Mouse (Mus musculus) ES-Bruce4 (cell line): ENCODE results near the gene Rptor. TPM values are rescaled to one million over a fixed set of nuclear protein-coding genes. Genes with fewer than 3 reads are reported as not detected.
A peak's percentile ranks its signal among the peaks of the same experiment; 100 is the strongest.

Source experiments
- H3K27ac ChIP-seq: 2 replicates; pipeline ENCODE4 v1.5.1; 2012; ENCODE audit warnings: low read length, inconsistent platforms; ENCODE audit not compliant: insufficient read depth
- H3K27me3 ChIP-seq: 2 replicates; pipeline ENCODE4 v1.6.1; 2012; ENCODE audit warnings: mild to moderate bottlenecking, low read length, inconsistent platforms; ENCODE audit not compliant: control insufficient read depth, poor library complexity, insufficient read depth, severe bottlenecking
- H3K36me3 ChIP-seq: 2 replicates; pipeline ENCODE4 v1.6.1; 2012; ENCODE audit warnings: inconsistent platforms, mild to moderate bottlenecking, low read length, moderate library complexity; ENCODE audit not compliant: control insufficient read depth, poor library complexity, insufficient read depth, severe bottlenecking
- H3K4me1 ChIP-seq: one replicate; pipeline ENCODE4 v1.8.1; 2011; ENCODE audit warnings: low read length; ENCODE audit not compliant: control insufficient read depth, insufficient read depth
- H3K4me3 ChIP-seq: 2 replicates; pipeline ENCODE4 v1.5.1; 2011; ENCODE audit warnings: low read depth, mild to moderate bottlenecking, low read length
- H3K9ac ChIP-seq: 2 replicates; pipeline ENCODE4 v1.6.1; 2012; ENCODE audit warnings: low read depth, mild to moderate bottlenecking, inconsistent platforms; ENCODE audit not compliant: poor library complexity, severe bottlenecking
- H3K9me3 ChIP-seq: replicated peaks from 2 replicates; pipeline ENCODE4 v1.6.1; 2012; ENCODE audit warnings: mild to moderate bottlenecking, low read length, inconsistent platforms; ENCODE audit not compliant: control insufficient read depth, poor library complexity, insufficient read depth, severe bottlenecking
- CTCF ChIP-seq: IDR thresholded peaks from one replicate; pipeline ENCODE4 v1.8.1; 2011; ENCODE audit warnings: low read depth, low read length
- EP300 ChIP-seq: IDR thresholded peaks from 2 replicates; pipeline ENCODE4 v1.6.1; 2011; ENCODE audit warnings: low read depth, low read length; ENCODE audit not compliant: insufficient read depth
- POLR2A ChIP-seq: IDR thresholded peaks from one replicate; pipeline ENCODE4 v1.8.1; 2011; ENCODE audit warnings: low read length; ENCODE audit not compliant: insufficient read depth
- polyA plus RNA-seq: library from polyadenylated mRNA; stranded (reverse); fragments of >200 nt; gene quantifications from 2 replicates; pipeline ENCODE4 v1.2.4, GENCODE M21; 2011; ENCODE audit warnings: low read depth; ENCODE audit not compliant: missing spikeins, insufficient read depth, insufficient read length

Gene Rptor
- polyA plus RNA-seq, 1 experiment, result 41.5 TPM

DNA sequence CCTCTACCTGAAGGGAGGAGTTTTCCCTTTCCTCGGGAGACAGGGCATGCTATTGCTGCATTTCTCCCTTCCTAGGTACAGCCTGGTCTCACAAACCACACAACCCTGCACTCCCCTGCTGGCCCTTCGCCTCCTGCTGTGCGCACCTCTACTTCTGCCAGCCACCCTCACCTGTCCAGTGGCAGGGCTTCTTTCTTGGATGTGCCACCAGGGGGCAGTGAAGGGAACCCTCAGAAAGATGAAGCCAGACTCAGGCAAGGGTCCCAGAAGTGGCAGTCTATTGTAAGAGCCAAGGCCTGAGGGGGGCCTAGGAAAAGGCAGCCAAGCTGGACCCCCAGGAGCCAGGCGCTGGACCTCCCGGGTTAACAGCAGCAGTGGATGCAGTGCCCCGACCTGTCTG lies 332.8 kb downstream of the Rptor start:
- H3K4me3 ChIP-seq, result no peak overlapping the region
- TF ChIP-seq CTCF (peak; percentile 79), POLR2A (no peak), EP300 (no peak)
- H3K36me3 ChIP-seq, result no peaks in the 10 kb centered on the region
- peak overlapping the region; percentile 40; the same call in 1 of the 2 replicates for H3K9ac ChIP-seq
- no peak overlapping the region for H3K27ac ChIP-seq
- peaks cover 10% of the 10 kb centered on the region for H3K4me1 ChIP-seq
- H3K27me3 ChIP-seq, result no peaks in the 10 kb centered on the region
- no peaks in the 10 kb centered on the region; the same call in 1 of the 2 replicates for H3K9me3 ChIP-seq

DNA sequence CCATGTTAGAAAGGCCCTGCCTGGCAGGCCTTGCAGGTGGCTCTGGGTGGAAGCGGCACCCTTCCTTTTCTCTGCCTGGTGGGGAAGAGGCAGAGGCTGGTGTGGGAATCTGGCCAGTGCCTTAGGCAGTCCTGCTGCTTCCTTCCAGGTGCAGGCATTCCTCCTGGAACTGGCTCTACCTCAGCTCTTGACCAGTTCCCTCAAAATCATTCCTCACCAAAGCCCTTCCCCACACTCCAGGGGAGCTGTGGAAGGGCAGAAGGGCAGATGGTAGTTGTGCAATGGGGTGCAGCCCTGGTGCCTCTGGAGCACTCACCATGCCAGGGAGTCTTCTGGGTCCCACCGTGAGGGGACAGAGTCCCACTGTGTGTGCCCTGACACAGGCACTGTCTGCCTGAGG lies 333.8 kb downstream of the Rptor start:
- Histone ChIP-seq H3K27me3 (no peaks in the 10 kb centered on the region), H3K4me3 (no peak overlapping the region), H3K36me3 (no peaks in the 10 kb centered on the region), H3K27ac (peak overlapping the region; percentile 89), H3K9ac (peak overlapping the region; percentile 40), H3K9me3 (no peaks in the 10 kb centered on the region), H3K4me1 (peaks cover 10% of the 10 kb centered on the region)
- no peak for TF ChIP-seq CTCF
- no peak for TF ChIP-seq EP300
- TF ChIP-seq POLR2A, result no peak

DNA sequence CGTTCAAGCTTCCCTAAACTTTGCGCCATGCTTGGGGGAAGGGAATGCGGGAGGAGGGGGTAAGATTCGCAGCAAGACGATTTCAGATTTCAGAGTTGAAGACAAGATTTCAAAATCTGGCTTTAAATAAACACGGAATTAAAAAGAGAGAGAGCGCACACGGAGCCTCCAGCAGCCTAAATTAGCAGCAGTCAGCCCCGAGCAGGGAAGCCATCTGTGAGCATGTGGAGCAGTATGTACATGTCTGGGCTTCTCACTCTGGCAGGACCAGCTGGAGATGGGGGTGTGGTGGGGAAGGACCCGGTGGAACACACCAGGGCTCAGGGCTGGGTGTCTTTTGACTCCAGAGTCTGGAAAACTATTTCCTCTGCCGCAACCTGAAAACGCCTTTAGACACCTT lies 334.5 kb downstream of the Rptor start:
- TF ChIP-seq EP300 (no peak), CTCF (no peak), POLR2A (no peak)
- peaks cover 10% of the 10 kb centered on the region for H3K4me1 ChIP-seq
- no peaks in the 10 kb centered on the region for H3K36me3 ChIP-seq
- H3K9me3 ChIP-seq, result no peaks in the 10 kb centered on the region
- no peak overlapping the region for H3K4me3 ChIP-seq
- H3K27ac ChIP-seq, result peak overlapping the region; percentile 89
- H3K27me3 ChIP-seq, result no peaks in the 10 kb centered on the region
- H3K9ac ChIP-seq, result peak overlapping the region; percentile 40

DNA sequence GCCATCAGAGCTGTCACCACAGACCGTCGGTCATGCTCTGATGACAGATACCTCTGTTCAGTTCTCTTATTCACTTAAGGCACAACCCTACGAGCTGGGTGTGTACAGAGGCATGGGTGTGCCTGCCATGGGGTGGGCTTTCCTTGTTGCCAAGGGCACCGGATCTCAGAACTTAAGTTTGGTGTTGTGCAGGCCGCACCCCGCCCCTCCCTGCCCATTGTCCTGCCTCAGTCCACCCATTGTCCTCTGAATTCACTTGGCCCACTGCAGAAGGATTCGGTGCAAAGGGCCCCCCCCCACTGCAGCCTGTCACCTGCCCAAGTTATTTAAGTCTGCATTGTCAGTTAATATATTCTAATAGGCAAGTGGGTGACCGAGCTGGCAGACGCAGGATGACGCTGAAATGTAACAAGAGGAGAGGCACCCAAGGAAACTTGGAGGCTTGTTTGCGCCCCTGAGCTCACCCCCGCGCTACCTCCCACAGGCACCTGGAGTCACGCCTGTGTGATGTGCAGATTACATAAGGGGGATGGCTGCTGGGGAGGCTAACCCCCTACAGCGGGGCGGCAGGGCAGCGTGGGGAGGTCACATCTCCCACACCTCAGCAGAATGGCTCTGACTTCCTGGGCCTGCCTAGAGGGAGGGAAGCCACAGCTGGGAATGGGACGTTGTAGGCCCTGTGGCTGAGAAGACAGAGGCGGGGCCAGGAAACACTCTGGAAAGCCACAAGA lies 335.2 kb downstream of the Rptor start:
- no peaks in the 10 kb centered on the region for H3K27me3 ChIP-seq
- peaks cover 10% of the 10 kb centered on the region for H3K4me1 ChIP-seq
- peak overlapping the region; percentile 89 for H3K27ac ChIP-seq
- H3K36me3 ChIP-seq, result no peaks in the 10 kb centered on the region
- TF ChIP-seq POLR2A, result no peak
- peak; percentile 77 for TF ChIP-seq EP300
- peak overlapping the region; percentile 16 for H3K4me3 ChIP-seq
- no peaks in the 10 kb centered on the region for H3K9me3 ChIP-seq
- peak overlapping the region; percentile 40 for H3K9ac ChIP-seq

DNA sequence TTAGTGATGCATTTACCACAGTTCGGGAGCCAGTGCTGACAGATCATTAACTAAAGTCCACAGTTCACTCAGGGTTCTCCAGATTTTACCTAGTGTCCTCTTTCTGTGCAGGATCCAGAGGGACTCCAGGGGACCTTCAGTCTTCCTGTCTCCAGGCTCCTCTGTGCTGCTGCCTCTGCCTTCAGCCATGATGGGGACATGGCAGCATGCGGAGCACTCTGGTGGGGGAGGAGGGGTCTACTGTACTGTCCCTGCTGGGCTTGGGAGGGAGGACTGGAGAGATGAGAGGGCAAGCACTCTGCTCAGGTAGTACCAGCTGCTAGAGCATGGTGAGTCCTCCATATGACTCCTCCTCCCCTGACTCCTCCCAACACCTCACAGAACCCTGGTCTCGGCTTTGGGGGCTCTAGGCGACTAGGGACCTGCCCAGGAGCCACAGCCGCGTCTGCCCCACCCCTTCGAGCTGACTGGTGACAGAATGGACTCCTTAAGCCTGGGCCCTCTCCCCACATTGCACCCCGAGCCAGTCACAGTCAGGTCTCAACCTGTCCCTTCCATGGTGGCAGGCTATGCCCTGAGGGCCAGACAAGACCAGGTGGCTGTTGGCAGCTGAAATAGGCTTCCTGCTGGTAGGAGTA lies 336.5 kb downstream of the Rptor start:
- Histone ChIP-seq H3K9ac (peak overlapping the region; percentile 40; the same call in 1 of the 2 replicates), H3K4me3 (no peak overlapping the region), H3K4me1 (peaks cover 10% of the 10 kb centered on the region), H3K36me3 (no peaks in the 10 kb centered on the region), H3K27me3 (no peaks in the 10 kb centered on the region), H3K27ac (peak overlapping the region; percentile 54), H3K9me3 (no peaks in the 10 kb centered on the region)
- TF ChIP-seq EP300 (no peak), POLR2A (no peak), CTCF (no peak)

DNA sequence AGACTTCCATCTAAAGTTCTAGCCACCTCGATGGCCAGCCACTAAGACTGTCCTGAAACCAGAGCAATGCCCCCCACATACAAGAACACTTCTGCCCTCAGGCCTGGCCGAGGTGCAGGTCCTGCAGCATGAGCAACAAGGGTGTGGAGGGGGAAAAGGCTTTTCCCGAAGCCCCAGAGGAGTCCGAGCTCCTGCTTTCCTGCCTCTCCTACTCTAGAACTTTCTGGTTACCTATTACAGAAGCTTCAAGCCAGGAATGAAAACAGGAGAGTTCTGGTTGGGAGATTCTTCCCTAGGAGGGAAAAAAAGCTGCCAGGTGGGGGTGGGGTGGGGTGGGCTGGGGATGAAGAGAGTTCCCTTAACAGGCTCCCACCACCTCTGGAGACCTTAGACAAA lies 337.0 kb downstream of the Rptor start:
- H3K36me3 ChIP-seq, result no peaks in the 10 kb centered on the region
- H3K27ac ChIP-seq, result no peak overlapping the region
- no peaks in the 10 kb centered on the region for H3K9me3 ChIP-seq
- no peak for TF ChIP-seq POLR2A
- no peak for TF ChIP-seq CTCF
- no peak for TF ChIP-seq EP300
- no peaks in the 10 kb centered on the region for H3K27me3 ChIP-seq
- peaks cover 10% of the 10 kb centered on the region for H3K4me1 ChIP-seq
- no peak overlapping the region for H3K9ac ChIP-seq
- no peak overlapping the region for H3K4me3 ChIP-seq
